Mouse (Mus musculus) hindbrain, embryonic 14.5 days (tissue): ENCODE measurements around the gene Adamts3. TPM values are rescaled to one million over a fixed set of nuclear protein-coding genes. Genes with fewer than 3 reads are reported as not detected.

Source experiments
- ATAC-seq: fragments of 200-750 bp; cut with Nextera tagmentation; 2 replicates; pipeline ENCODE4 v1.8.0; 2017; ENCODE audit warnings: moderate number of reproducible peaks, mild to moderate bottlenecking, moderate TSS enrichment, moderate library complexity; ENCODE audit not compliant: low FRiP score
- DNase-seq: peaks from one replicate; pipeline ENCODE4 v3.0.0-alpha.2; 2015; ENCODE audit warnings: low spot score
- H3K27ac ChIP-seq: fragments of 300-500 bp; sonication (generic); 2 replicates; pipeline ENCODE4 v1.5.1; 2014; ENCODE audit warnings: mild to moderate bottlenecking, moderate library complexity
- H3K27me3 ChIP-seq: fragments of 300-500 bp; sonication (generic); 2 replicates; pipeline ENCODE4 v1.6.1; 2014; ENCODE audit warnings: mild to moderate bottlenecking, low read length, mixed read lengths; ENCODE audit not compliant: control insufficient read depth, insufficient read depth
- H3K36me3 ChIP-seq: fragments of 300-500 bp; sonication (generic); replicated peaks from 2 replicates; pipeline ENCODE4 v1.6.1; 2014; ENCODE audit not compliant: control insufficient read depth, insufficient read depth
- H3K4me1 ChIP-seq: fragments of 300-500 bp; sonication (generic); replicated peaks from 2 replicates; pipeline ENCODE4 v1.6.1; 2014; ENCODE audit warnings: antibody characterized with exemption, low read length, mixed read lengths; ENCODE audit not compliant: control insufficient read depth, insufficient read depth
- H3K4me2 ChIP-seq: fragments of 300-500 bp; sonication (generic); replicated peaks from 2 replicates; pipeline ENCODE4 v1.6.1; 2014; ENCODE audit warnings: mild to moderate bottlenecking, moderate library complexity
- H3K4me3 ChIP-seq: fragments of 300-500 bp; sonication (generic); replicated peaks from 2 replicates; pipeline ENCODE4 v1.5.1; 2014; ENCODE audit warnings: mild to moderate bottlenecking, low read length
- H3K9ac ChIP-seq: fragments of 300-500 bp; sonication (generic); 2 replicates; pipeline ENCODE4 v1.6.1; 2014
- H3K9me3 ChIP-seq: fragments of 300-500 bp; sonication (generic); 2 replicates; pipeline ENCODE4 v1.6.1; 2016; ENCODE audit warnings: low read length; ENCODE audit not compliant: control insufficient read depth
- WGBS: fragments of 180-500 bp; shearing (Covaris S2); extraction: QIAGEN DNeasy Blood & Tissue Kit; methylation state at CpG from one replicate; pipeline ENCODE4 v1.1.7; 2014; 5-methylcytosine and 5-hydroxymethylcytosine counted together
- polyA plus RNA-seq: library from polyadenylated mRNA; unstranded; fragments of >200 nt; fragmentation: Nextera tagmentation; extraction: Ambion mirVana; gene quantifications from 2 replicates; pipeline ENCODE4 v1.2.1, GENCODE M21; 2014

The Adamts3 gene
- polyA plus RNA-seq, 1 experiment from 2014 or later: 7.6 TPM

- Histone ChIP-seq H3K27me3 (no peaks in the 10 kb centered on the region), H3K9ac (no peak overlapping the region), H3K9me3 (no peaks in the 10 kb centered on the region), H3K4me1 (no peaks in the 10 kb centered on the region), H3K4me3 (no peak overlapping the region), H3K27ac (no peak overlapping the region), H3K36me3 (no peaks in the 10 kb centered on the region), H3K4me2 (no peak overlapping the region)
- DNase-seq (no peak), ATAC-seq (no peak)
Observed at GRCm38 (mm10) chr5:89646940-89647339, 236.2 kb downstream of the Adamts3 start.

DNA sequence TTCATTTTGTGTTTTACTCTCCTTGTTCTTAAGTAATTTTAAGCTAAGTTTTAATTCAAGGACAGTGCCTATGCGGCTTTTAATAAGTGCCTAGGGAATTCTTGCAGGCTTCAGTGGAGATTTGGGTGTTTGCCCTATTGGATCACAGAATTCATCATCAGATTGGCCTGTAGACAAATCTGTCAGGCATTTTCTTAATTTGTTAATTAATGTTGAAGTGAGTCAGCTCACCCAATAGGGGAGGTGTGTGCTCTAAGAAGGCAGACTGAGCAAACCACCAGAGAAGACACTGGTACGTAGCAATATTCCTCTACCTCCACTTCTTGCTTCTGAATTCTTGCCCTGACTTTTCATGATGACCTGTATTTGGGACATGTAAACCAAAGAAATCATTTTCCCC, 247.7 kb downstream of the Adamts3 start:
- no peak for DNase-seq
- Histone ChIP-seq H3K9me3 (no peaks in the 10 kb centered on the region), H3K27ac (no peak overlapping the region), H3K9ac (no peak overlapping the region), H3K27me3 (no peaks in the 10 kb centered on the region), H3K4me1 (no peaks in the 10 kb centered on the region), H3K36me3 (no peaks in the 10 kb centered on the region), H3K4me2 (no peak overlapping the region), H3K4me3 (no peak overlapping the region)
- WGBS: 88% methylated on average over 2 of the region's 2 CpGs
- ATAC-seq: no peak

- H3K27ac ChIP-seq: no peak overlapping the region
- no peaks in the 10 kb centered on the region for H3K36me3 ChIP-seq
- 66% methylated on average over 1 of the region's 1 CpGs for WGBS
- H3K4me3 ChIP-seq: no peak overlapping the region
- H3K4me1 ChIP-seq: no peaks in the 10 kb centered on the region
- no peaks in the 10 kb centered on the region for H3K9me3 ChIP-seq
- H3K4me2 ChIP-seq: no peak overlapping the region
- no peak for ATAC-seq
- H3K27me3 ChIP-seq: no peaks in the 10 kb centered on the region
- H3K9ac ChIP-seq: no peak overlapping the region
- no peak for DNase-seq
Observed at GRCm38 (mm10) chr5:89631599-89631998, 251.5 kb downstream of the Adamts3 start.
